Mouse (Mus musculus) G1E (cell line): ENCODE data around the gene Zfpm1.
A peak's percentile ranks its signal among the peaks of the same experiment; 100 is the strongest.

Experiments
- CTCF ChIP-seq: IDR thresholded peaks from 2 replicates; pipeline ENCODE4 v1.5.1; 2012; ENCODE audit warnings: low read depth, low read length, inconsistent platforms, mixed read lengths
- GATA1 ChIP-seq: IDR thresholded peaks from 2 replicates; pipeline ENCODE4 v1.6.1; 2012; ENCODE audit warnings: borderline replicate concordance, low read length, inconsistent platforms, mixed read lengths
- GATA2 ChIP-seq: IDR thresholded peaks from 2 replicates; pipeline ENCODE4 v1.6.1; 2012; ENCODE audit warnings: low read depth, low read length, inconsistent platforms, borderline replicate concordance
- TAL1 ChIP-seq: conservative IDR thresholded peaks from 2 replicates; pipeline ENCODE4 v1.6.1; 2012; ENCODE audit warnings: low read depth, low read length, inconsistent platforms, mixed read lengths

- TF ChIP-seq CTCF: no peak
- no peak for TF ChIP-seq GATA1
- TF ChIP-seq TAL1: peak; percentile 98
- peak; percentile 63; the same call in 1 of the 2 replicates for TF ChIP-seq GATA2
Measured at GRCm38 (mm10) chr8:122286899-122287298, 5.0 kb downstream of the Zfpm1 start.
